Mouse (Mus musculus) B cell, adult (primary cell): ENCODE measurements around the gene Zfp420. TPM values are rescaled to one million over a fixed set of nuclear protein-coding genes. Genes with fewer than 3 reads are reported as not detected.

Experiments
- total RNA-seq: library from RNA; stranded (reverse); gene quantifications from 4 replicates; pipeline ENCODE4 v1.2.4, GENCODE M21; 2023; ENCODE audit not compliant: inconsistent age

The Zfp420 gene
- 12.7 to 14.2 TPM (median 13.4 TPM) in 4 replicates for total RNA-seq

DNA sequence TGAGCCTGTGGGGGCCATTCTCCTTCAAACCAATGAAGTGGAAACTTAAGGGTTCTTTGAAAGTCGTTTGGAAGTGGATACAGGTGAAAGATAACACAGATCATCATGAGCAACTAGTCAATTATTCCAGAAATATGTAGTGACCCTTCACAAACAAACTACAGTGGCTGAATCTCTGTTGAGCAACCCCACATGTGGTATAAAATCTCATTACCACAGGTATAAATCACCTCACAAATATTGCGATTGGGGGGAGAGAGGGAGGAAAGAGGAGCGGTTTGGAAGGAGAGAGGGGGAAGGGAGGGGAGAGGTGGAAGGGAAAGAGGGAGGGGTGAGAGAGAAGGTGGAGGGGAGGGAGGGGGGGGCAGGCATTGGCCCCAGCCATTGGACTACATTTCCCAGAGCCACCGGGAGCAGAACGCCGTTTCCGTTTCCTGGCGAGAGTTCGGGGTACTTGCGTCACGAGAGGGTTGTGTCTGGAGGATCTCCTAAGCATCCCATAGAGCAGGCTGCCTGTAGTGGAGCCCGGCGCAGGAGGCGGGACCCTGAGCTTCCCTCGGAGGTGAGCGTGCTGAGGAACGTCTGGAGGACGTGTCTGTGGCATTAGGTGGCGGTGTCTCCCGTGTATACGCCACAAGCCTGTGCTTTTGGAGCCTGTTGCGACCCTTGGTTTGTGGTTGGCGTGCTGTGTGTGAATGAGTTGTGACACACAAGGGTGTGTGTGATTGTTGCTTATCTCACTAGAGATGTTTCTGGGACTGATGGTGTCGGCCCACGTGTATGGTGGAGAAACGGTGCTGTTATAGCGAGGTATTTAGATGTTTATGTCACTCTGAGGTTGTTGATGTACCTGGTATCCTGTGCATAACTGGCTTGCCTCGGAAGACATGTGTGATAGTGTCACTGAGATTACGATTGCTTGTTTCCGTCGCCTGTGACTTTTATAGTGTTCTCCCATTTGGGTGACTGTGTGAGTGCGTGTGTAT lies at the start of gene Zfp420:
Gene Zfp420 (plus strand): TSS at position 448 of the 986 bp plus-strand sequence.

DNA sequence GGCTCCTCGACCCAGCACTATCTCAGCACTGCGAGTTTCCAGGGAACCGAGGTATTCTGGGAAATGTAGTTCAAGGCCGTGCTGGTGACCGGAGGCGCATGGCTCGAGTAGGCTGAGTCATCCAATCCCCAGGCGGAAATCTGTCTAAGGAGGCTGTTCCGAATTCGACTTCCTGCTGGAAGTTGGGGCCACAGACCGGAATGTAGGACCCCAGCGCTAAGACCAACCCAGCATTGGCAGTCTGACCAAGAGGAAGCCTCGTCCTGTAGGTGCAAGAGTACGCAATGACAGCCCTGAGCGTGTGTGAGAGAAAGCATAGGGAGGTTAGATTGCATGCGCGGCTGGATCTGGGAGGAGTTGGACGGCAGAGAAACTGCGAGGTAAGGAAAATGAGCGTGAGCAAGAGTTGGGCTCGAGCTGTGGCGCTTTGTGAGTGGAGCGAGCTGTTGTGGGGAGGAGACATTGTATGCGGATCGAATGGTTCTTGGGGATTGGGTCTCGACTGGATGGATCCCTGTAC lies 43.8 kb upstream of the Zfp420 start, which contains the start of gene Zfp790:
Gene Zfp790 (plus strand): TSS at position 205 of the 520 bp plus-strand sequence.

DNA sequence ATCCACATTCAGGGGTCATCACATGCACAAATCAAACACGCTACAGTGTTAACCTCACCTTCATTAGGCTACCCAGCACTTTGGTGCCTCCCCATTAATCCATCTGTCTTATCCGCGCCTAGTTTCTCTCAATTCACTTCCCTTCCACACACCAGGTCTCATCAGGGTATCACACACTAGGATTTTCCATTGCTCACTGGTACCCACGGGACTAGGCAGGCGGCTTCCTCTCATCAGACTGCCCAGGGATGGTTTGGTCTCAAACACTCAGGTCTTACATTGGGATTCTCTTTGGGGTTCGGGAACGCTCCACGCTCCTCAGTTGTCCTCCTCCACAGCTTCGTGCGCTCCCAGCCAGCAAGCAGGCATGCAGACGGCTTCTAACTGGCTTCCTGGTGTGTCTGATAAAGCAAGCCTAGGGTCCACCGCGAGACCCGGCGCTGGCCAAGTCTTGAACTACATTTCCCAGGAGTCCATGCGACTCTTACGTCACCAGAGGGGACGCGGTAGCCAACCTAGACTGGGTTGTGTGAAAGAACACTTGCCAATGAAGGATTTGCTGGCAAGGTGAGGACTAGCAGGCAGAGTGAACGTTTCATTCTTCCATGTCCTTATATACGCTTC lies 6.4 kb upstream of the Zfp420 start, which contains the start of gene Zfp940:
Gene Zfp940 (minus strand): TSS at position 451 of the 624 bp plus-strand sequence.

DNA sequence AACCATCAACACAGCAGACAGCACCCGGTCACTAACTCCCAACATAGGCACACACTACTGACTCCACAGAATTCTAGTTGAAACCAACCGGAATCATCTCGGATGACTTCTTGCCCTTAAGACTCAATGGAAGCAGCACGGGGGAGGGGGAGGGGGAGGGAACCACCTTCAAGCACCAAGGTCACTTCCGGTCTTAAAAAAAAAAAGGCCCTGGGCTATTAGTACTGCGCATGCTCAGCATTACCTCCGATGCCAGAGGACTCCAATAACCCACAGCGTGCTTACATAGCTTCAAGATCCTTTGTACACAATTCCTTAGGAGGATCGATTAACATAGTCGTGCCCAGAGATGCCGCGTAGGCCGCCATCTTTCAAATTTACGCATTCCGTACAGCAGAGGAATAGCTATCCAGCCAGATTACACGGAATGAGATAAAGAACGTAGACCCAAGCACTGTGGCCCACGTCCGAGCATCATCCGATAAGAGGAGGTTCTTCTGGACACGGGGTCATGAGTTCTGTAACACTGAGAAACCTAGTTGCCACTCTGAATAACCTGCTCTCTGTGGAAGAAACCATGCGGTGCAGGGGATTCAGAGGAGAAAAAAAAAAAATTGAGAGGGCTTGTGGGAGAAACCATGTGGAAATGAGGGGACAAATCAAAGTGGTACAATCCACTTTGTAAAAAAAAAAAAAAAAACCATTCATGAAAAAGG lies 46.3 kb downstream of the Zfp420 start, which contains the start of gene Zfp27:
Gene Zfp27 (minus strand): TSS at position 607 of the 716 bp plus-strand sequence.

DNA sequence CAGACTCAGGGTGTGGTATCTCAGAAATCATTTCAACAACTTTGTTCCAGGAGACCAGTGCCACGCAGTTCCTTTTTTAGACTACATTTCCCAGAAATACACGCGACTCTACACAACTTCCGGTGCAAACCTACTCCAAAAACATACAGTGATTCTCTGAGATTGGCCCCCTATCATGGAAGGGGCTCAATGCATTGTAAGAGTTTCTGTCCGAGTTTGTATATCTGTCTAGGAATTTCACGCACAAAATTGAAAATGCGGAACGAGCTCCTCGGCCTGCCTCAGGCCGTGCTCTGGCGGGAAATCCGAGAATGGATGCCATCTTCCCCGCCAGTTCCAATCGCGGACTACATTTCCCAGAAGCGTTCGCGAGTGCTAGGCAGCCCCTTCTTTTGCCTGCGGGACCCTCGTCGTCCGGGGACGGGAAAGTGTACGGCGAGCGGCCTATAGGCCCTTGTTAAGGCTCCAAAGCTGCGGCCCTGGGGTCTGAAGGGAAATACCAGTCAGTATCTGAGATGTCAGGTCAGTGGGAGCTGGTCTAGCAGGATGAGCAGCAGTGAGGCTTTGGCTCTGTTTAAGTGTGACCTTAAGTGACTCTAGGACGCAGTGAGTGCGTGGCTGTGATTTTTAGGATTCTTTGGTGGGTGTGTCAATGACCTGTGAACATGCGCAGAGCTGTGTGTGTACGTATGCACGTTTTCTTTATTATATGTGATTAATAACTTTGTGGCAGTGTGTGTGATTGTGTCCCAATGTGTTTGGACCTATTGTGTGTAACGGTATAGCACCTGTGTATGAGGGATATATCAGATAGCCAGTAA lies 48.6 kb downstream of the Zfp420 start, which contains the start of gene Zfp383:
Gene Zfp383 (plus strand): TSS at position 94 of the 821 bp plus-strand sequence.

Other genes with a start within 250 kb of the Zfp420 start
- not detected in 4 replicates for gene Catsperg2, start 132.9 kb upstream of the Zfp420 start, total RNA-seq
- gene Zfp84, start 91.4 kb upstream of the Zfp420 start, total RNA-seq = 18.1 to 20.5 TPM (median 19.4 TPM) in 4 replicates
- 0.57 to 0.80 TPM (median 0.68 TPM) in 4 replicates for gene Zfp30, start 76.0 kb upstream of the Zfp420 start, total RNA-seq
- gene Zfp790, start 43.9 kb upstream of the Zfp420 start, total RNA-seq = 10.4 to 13.1 TPM (median 12.4 TPM) in 4 replicates
- 5.2 to 8.2 TPM (median 7.2 TPM) in 4 replicates for gene Zfp940, start 6.3 kb upstream of the Zfp420 start, total RNA-seq
- gene Zfp27, start 46.6 kb downstream of the Zfp420 start, total RNA-seq = 8.0 to 14.8 TPM (median 9.0 TPM) in 4 replicates
- gene Zfp383, start 48.2 kb downstream of the Zfp420 start, total RNA-seq = 4.3 to 5.7 TPM (median 5.1 TPM) in 4 replicates
- 8.4 to 17.9 TPM (median 11.8 TPM) in 4 replicates for gene Zfp74, start 94.1 kb downstream of the Zfp420 start, total RNA-seq
- 17.9 to 25.3 TPM (median 22.4 TPM) in 4 replicates for gene Zfp568, start 124.0 kb downstream of the Zfp420 start, total RNA-seq
- gene Zfp14, start 191.4 kb downstream of the Zfp420 start, total RNA-seq = 3.1 to 4.9 TPM (median 4.0 TPM) in 4 replicates
- 4.2 to 7.9 TPM (median 5.0 TPM) in 4 replicates for gene Zfp82, start 212.9 kb downstream of the Zfp420 start, total RNA-seq
- gene Gm26920, start 230.4 kb downstream of the Zfp420 start, total RNA-seq = not detected in 4 replicates
- 5.3 to 7.5 TPM (median 5.8 TPM) in 4 replicates for gene Zfp566, start 230.5 kb downstream of the Zfp420 start, total RNA-seq
- 23.6 to 31.7 TPM (median 26.5 TPM) in 4 replicates for gene Zfp260, start 234.8 kb downstream of the Zfp420 start, total RNA-seq